Mouse (Mus musculus) bone marrow, adult 2 months (tissue): ENCODE measurements around the gene Ahcy.

ENCODE experiments used
- CTCF ChIP-seq: fragments of 200-500 bp; IDR thresholded peaks from 2 replicates; pipeline ENCODE4 v1.5.1; 2011; ENCODE audit warnings: low read length, control low read depth; ENCODE audit not compliant: control insufficient read depth, insufficient read depth
- POLR2A ChIP-seq: fragments of 200-500 bp; IDR thresholded peaks from 2 replicates; pipeline ENCODE4 v1.6.1; 2011; ENCODE audit warnings: low read depth, mild to moderate bottlenecking, control low read depth, low read length, borderline replicate concordance; ENCODE audit not compliant: control insufficient read depth

- TF ChIP-seq CTCF (no peak), POLR2A (no peak)
These were observed 16.9 kb downstream of the Ahcy start for GRCm38 (mm10) chr2:155057361-155057760.
